Mouse (Mus musculus) stomach, embryonic 14.5 days (tissue): ENCODE measurements around the gene Pidd1. TPM values are rescaled to one million over a fixed set of nuclear protein-coding genes. Genes with fewer than 3 reads are reported as not detected.

ENCODE experiments used
- ATAC-seq: fragments of 200-750 bp; cut with Nextera tagmentation; 2 replicates; pipeline ENCODE4 v1.8.0; 2017; ENCODE audit warnings: low read depth, moderate TSS enrichment; ENCODE audit not compliant: insufficient number of reproducible peaks, insufficient read depth, low FRiP score
- H3K27ac ChIP-seq: fragments of 300-500 bp; sonication (generic); 2 replicates; pipeline ENCODE4 v1.5.1; 2014; ENCODE audit warnings: mild to moderate bottlenecking, low read length, moderate library complexity, mixed read lengths
- H3K27me3 ChIP-seq: fragments of 300-500 bp; sonication (generic); 2 replicates; pipeline ENCODE4 v1.6.1; 2014; ENCODE audit warnings: low read length, control low read depth, mixed read lengths; ENCODE audit not compliant: control insufficient read depth, insufficient read depth
- H3K36me3 ChIP-seq: fragments of 300-500 bp; sonication (generic); 2 replicates; pipeline ENCODE4 v1.6.1; 2014; ENCODE audit warnings: mild to moderate bottlenecking, control low read depth, low read length, moderate library complexity, mixed read lengths; ENCODE audit not compliant: control insufficient read depth, insufficient read depth
- H3K4me1 ChIP-seq: fragments of 300-500 bp; sonication (generic); 2 replicates; pipeline ENCODE4 v1.6.1; 2014; ENCODE audit warnings: low read length, control low read depth, mixed read lengths; ENCODE audit not compliant: control insufficient read depth, insufficient read depth
- H3K4me2 ChIP-seq: fragments of 300-500 bp; sonication (generic); replicated peaks from 2 replicates; pipeline ENCODE4 v1.6.1; 2014; ENCODE audit warnings: low read depth, low read length, control low read depth
- H3K4me3 ChIP-seq: fragments of 300-500 bp; sonication (generic); 2 replicates; pipeline ENCODE4 v1.5.1; 2014; ENCODE audit warnings: low read depth, low read length, control low read depth
- H3K9ac ChIP-seq: fragments of 300-500 bp; sonication (generic); replicated peaks from 2 replicates; pipeline ENCODE4 v1.6.1; 2014; ENCODE audit warnings: low read depth, mild to moderate bottlenecking, control low read depth, low read length, moderate library complexity, mixed read lengths
- H3K9me3 ChIP-seq: fragments of 300-500 bp; sonication (generic); 2 replicates; pipeline ENCODE4 v1.6.1; 2016; ENCODE audit warnings: low read depth, low read length, control low read depth; ENCODE audit not compliant: control insufficient read depth
- WGBS: fragments of 180-500 bp; shearing (Covaris S2); extraction: QIAGEN DNeasy Blood & Tissue Kit; methylation state at CpG from one replicate; pipeline ENCODE4 v1.1.7; 2014; 5-methylcytosine and 5-hydroxymethylcytosine counted together
- polyA plus RNA-seq: library from polyadenylated mRNA; unstranded; fragments of >200 nt; fragmentation: Nextera tagmentation; extraction: Ambion mirVana; gene quantifications from 2 replicates; pipeline ENCODE4 v1.2.1, GENCODE M21; 2014

The Pidd1 gene
- polyA plus RNA-seq, 1 experiment from 2014 or later, result 8.5 TPM

DNA sequence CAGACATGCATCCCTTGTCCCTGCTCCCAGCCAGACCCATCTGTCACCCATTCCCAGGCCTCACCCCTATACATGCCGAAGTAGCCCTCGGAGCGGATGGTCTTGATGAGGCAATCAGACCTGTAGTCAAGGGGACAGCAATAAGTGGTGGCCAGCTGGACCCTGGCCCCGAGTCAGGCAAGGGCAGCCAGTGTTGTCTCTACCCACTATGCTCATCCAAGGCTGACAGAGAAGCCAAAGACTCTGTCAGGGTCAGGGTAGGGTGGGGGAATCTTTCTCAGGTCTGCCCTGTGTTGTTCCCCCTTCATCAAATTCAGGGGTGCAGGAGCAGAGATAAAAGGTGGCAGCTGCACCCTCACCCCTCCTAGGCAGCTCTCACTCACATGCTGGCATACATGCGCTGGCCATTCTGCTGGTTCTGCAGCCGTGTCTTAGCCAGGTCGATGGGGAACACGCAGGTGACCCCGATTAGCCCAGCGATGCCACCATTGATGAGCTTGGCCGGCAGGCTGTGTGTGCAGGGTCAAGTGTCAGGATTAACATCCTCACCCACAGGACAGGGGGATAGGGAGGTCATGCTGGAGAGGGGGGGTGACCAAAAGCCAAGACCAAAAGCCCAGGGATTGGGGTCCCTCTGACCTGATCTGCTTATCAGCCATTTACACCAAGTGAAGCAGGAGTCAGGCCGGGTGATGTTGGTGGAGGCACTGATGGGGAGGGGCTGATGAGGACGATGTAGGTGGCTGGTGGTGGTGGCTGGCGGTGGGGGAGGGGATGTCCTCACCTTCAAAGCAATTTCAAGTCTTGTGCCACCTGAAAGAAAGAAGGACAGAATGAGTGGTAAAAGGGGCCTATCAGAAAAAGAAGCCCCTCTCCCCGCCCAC lies 10.1 kb downstream of the Pidd1 start:
- Histone ChIP-seq H3K4me1 (peaks cover 34% of the 10 kb centered on the region), H3K27me3 (no peaks in the 10 kb centered on the region), H3K4me3 (peak overlapping the region; percentile 33), H3K9ac (no peak overlapping the region), H3K9me3 (no peaks in the 10 kb centered on the region), H3K4me2 (peak overlapping the region; percentile 57), H3K36me3 (peaks cover 33% of the 10 kb centered on the region), H3K27ac (no peak overlapping the region)
- 67% methylated on average over 15 of the region's 15 CpGs for WGBS
- ATAC-seq, result no peak

DNA sequence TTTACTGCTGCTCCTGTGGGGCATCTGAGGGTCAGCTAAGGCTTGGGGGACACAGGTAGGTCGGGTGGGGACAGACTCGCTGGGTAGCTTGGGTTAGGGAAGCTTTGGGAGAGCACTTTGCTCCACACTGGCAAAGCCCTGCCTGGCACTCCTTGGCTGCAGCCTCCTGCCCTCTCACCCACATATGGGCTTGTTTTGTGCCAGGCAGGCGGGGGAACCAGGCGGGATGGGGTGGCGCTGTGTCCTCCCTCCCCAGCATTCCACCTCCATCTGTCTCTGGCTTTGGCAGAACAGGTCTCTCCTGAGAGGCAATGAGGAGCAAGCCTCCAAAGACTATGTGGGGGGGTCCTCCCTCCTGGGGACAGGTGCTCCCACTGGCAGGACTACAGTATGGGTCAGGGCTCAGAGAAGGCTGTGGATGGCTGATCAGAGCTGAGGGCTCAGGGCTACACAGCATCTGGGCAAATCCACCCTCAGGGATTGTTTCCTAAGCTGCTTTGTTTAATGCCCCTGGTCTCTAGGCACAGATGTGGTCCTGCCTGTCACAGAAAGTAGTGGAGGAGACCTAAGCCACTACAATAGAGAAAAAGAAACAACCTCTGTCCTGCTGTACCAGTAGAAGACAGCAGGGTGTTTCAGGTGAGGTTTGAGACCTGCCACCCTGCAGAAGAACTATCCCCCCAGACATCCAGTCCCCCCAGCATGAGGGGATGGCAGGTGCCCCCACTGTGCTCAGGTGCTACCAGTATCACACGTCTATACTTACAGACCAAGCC lies 10.9 kb downstream of the Pidd1 start:
- Histone ChIP-seq H3K27me3 (no peaks in the 10 kb centered on the region), H3K4me3 (no peak overlapping the region), H3K27ac (no peak overlapping the region), H3K36me3 (peaks cover 26% of the 10 kb centered on the region), H3K4me1 (peaks cover 34% of the 10 kb centered on the region), H3K9me3 (no peaks in the 10 kb centered on the region), H3K9ac (0 out of 2 replicates have a peak overlapping the region, but pooled peaks have one; percentile 10), H3K4me2 (no peak overlapping the region)
- ATAC-seq, result no peak
- 79% methylated on average over 6 of the region's 6 CpGs for WGBS

DNA sequence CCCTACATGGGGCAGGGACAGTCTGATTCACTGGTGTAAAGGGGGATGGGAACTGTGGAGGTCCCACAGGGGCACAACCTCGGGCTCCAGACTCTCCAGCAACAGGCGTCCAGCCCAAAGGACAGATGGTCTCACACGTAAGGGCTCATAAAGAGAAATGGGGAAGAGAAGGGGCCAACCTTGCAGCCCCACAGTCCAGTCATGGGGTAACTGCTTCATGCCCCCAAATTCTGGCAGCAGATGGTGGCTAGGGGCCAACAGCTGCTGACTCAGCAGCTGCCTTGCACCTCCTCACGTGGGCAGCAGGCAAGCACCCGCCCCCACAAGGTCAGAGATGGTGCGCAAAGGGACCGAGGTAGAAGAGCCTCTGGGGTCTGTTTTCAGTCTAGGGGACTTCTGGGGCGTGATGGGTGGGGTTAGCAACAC lies 11.6 kb downstream of the Pidd1 start:
- WGBS, result 84% methylated on average over 8 of the region's 8 CpGs
- H3K27me3 ChIP-seq, result no peaks in the 10 kb centered on the region
- peaks cover 34% of the 10 kb centered on the region for H3K4me1 ChIP-seq
- no peak for ATAC-seq
- peaks cover 26% of the 10 kb centered on the region for H3K36me3 ChIP-seq
- no peak overlapping the region for H3K9ac ChIP-seq
- H3K4me2 ChIP-seq, result no peak overlapping the region
- H3K27ac ChIP-seq, result no peak overlapping the region
- no peak overlapping the region for H3K4me3 ChIP-seq
- H3K9me3 ChIP-seq, result no peaks in the 10 kb centered on the region

DNA sequence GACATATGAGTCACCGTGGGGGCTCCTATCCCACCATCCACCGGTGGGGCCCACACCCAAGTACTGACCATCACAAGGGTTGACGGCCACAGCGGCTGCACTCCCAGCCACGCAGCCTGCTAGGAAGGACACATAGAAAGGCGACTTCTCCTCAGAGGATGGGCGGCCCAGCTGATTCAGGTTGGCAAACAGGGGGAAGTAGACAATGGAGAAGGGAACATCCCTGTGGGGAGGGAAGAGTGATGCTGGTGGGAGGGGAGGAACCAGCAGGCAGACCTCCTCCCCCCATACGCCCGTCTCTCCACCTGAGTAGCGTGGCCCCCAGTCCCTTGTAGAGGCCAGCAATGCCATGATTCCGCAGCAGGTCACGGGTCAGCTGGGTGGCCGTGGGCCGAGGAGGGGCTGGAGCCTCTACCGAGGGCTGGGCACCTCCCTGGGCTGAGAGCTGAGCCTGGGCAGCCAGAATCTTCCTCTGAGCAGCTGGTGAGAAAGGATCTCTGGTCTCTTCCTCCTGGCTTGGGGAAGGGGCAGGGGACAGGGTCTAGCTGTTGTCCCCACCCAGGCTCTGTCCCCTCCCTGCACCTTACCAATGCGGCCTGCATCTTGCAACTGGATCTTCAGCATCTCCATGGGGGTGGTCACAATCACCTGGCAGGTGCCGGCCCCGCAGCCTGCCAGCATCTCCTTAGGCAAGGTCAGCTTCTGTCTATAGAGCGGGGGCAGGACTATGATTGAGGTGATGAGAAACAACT lies 12.2 kb downstream of the Pidd1 start:
- Histone ChIP-seq H3K4me3 (no peak overlapping the region), H3K27me3 (no peaks in the 10 kb centered on the region), H3K36me3 (peaks cover 26% of the 10 kb centered on the region), H3K9me3 (no peaks in the 10 kb centered on the region), H3K4me2 (no peak overlapping the region), H3K27ac (no peak overlapping the region), H3K9ac (no peak overlapping the region), H3K4me1 (peaks cover 29% of the 10 kb centered on the region)
- 93% methylated on average over 19 of the region's 19 CpGs for WGBS
- no peak for ATAC-seq

DNA sequence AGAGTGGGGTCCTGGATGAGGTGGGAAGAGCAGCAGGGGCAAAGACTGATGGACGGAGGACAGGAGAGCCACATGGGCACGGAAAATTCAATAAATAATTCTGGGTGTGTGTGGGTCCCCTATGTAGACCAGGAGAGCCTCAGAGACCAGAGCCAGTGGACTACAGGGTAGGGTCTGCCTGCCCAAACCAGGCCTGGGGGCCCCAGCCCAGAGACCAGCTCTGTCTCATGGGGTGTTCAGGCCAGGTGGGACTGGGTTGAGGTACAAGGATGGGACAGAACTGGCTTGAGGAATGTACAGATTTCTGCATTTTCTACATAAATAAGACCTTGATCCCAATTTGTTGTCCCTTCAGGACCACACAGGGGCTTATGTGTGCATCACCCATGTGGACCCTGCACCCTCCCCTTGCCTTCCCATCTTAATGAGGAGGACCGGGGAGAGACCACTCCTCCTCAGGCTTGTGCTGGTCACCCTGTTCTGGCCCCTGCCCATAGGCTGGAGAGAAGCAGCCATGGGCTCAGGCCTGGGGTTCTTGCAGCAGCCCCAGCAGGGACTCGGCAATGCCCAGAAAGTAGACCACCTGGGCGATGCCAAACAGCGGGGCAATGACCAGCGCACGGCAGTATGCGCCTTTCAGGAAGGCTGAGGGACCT lies 13.1 kb downstream of the Pidd1 start:
- H3K9ac ChIP-seq, result no peak overlapping the region
- no peak overlapping the region for H3K27ac ChIP-seq
- H3K4me1 ChIP-seq, result peaks cover 20% of the 10 kb centered on the region
- ATAC-seq, result no peak
- H3K4me2 ChIP-seq, result no peak overlapping the region
- H3K27me3 ChIP-seq, result no peaks in the 10 kb centered on the region
- peaks cover 26% of the 10 kb centered on the region for H3K36me3 ChIP-seq
- 97% methylated on average over 9 of the region's 9 CpGs for WGBS
- no peak overlapping the region for H3K4me3 ChIP-seq
- no peaks in the 10 kb centered on the region for H3K9me3 ChIP-seq

DNA sequence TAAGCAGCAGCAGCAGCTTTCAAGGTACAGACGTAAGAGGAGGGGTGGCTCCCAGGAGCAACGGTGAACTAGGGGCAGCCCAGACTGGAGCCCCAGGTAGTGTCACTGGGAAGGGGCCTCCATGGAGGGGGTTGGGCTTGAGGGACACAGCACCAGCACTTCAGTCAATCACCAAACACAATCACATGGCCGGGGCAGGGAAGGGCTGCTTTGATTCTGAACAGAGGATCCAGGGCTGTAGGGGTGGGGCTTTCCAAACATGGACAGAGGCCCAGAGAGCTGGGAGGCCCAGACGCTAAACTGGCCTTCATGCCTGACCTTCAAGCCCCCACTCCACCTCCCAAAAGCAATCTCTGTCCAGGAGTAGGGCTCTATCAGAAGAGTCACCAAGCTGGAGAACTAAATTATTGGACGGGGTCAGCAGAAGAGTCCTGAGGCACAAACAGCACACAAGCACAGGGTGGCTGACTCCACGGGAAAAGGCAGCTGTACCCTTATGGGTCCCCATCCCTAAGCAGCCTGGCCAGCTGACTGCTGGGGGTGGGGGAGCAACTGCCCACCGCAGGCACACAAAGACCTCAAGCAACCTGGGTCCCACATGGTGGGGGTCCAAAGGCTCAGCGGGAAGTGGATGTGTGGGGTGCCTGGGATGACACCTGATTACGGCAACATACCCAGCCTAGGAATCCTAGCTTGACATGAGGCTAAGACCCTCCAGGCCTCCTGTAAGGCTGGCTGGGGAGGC lies 13.8 kb downstream of the Pidd1 start:
- Histone ChIP-seq H3K27me3 (no peaks in the 10 kb centered on the region), H3K9me3 (no peaks in the 10 kb centered on the region), H3K27ac (no peak overlapping the region), H3K4me3 (no peak overlapping the region), H3K9ac (no peak overlapping the region), H3K4me2 (peak overlapping the region; percentile 26; the same call in 1 of the 2 replicates), H3K4me1 (peaks cover 16% of the 10 kb centered on the region), H3K36me3 (peaks cover 26% of the 10 kb centered on the region)
- ATAC-seq, result no peak
- WGBS, result 60% methylated on average over 9 of the region's 9 CpGs

DNA sequence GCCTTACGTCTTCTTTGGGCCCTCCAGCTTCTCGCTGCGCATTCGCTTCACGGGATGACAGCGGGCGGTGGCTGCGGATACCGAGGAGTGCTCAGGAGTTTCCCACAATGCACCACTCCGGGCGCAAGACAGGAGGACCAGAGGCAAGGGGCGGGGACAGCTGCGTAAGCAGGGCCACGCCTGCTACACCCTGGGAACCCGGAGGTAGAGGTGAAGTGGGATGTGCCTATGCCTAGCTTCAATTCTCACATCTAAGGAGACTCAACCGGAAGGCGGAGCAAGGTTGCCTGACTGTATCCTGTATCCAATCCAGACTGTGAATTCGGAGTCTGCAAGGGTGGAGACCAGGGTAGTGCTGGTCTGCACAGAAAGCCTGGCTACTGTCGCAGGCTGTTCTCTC lies 14.5 kb downstream of the Pidd1 start, which contains the start of gene Cend1:
Gene Cend1, minus strand, starts transcription at position 182 of the 400 bp plus-strand sequence.
- H3K9me3 ChIP-seq, result no peaks in the 10 kb centered on the region
- no peak within 1 kb of the TSS for H3K4me3 ChIP-seq
- H3K36me3 ChIP-seq, result peaks cover 26% of the 10 kb centered on the region
- no peaks in the 10 kb centered on the region for H3K27me3 ChIP-seq
- peak within 1 kb of the TSS; percentile 26 for H3K4me2 ChIP-seq
- peaks cover 13% of the 10 kb centered on the region for H3K4me1 ChIP-seq
- ATAC-seq, result peak; percentile 50
- H3K9ac ChIP-seq, result no peak within 1 kb of the TSS
- H3K27ac ChIP-seq, result no peak within 1 kb of the TSS
- 6% methylated on average over 19 of the region's 19 CpGs for WGBS
